Mouse (Mus musculus) G1E (cell line): ENCODE measurements around the gene Bcap31.

ENCODE experiments used
- CTCF ChIP-seq: IDR thresholded peaks from 2 replicates; pipeline ENCODE4 v1.5.1; 2012; ENCODE audit warnings: low read depth, low read length, inconsistent platforms, mixed read lengths
- TAL1 ChIP-seq: conservative IDR thresholded peaks from 2 replicates; pipeline ENCODE4 v1.6.1; 2012; ENCODE audit warnings: low read depth, low read length, inconsistent platforms, mixed read lengths

GRCm38 (mm10) chrX:73739151-73739550 lies 23.2 kb upstream of the Bcap31 start:
- TF ChIP-seq TAL1 (no peak), CTCF (no peak)
